In the genomic region with DNA sequence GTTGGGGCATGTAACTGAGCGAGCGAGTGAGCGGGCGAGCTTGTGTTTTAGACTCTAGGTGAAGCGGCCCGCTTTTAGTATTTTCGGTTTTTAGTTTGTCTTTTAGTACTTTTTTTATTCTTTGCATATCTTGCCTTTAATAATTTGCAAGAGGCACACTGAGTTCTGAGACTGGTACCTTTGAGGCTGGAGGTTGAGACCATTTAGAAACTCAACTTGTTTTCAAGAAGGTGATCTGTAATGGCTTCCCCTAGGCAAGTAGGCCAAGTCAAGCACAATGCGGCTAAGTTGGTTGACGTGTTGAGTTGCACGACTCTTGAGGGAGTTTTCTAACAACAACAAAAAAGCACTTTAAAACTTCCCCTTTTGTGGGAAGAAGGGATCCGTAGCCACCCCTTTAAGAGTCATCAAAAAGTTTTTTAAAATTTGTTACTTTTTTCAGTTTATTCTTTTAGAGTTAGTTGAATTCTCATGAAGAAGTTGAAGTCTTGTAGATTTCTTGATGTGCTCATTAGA, we compare ENCODE assay signal across 8 mouse cellular contexts. TPM values are rescaled to one million over a fixed set of nuclear protein-coding genes. Genes with fewer than 3 reads are reported as not detected.
DNase-seq lines count a peak whose midpoint lies in the region; ATAC-seq and TF ChIP-seq lines count a peak whose summit lies in the region.

No protein-coding gene starts in this region.

- peaks cover 7% of the 10 kb centered on the region for H3K4me1 ChIP-seq in spleen, adult 2 months (ENCODE audit: control insufficient read depth, insufficient read depth, insufficient read length)
- H3K4me1 ChIP-seq in embryonic facial prominence, embryonic 11.5 days (ENCODE audit: control insufficient read depth, insufficient read depth, low read length) = no peaks in the 10 kb centered on the region
- H3K4me1 ChIP-seq in intestine, embryonic 15.5 days (replicated peaks) = no peaks in the 10 kb centered on the region; the same call in 1 of the 2 replicates
- peaks cover 11% of the 10 kb centered on the region for H3K4me1 ChIP-seq in midbrain, embryonic 11.5 days (ENCODE audit: control insufficient read depth, insufficient read depth, low read length)

- H3K9ac ChIP-seq in embryonic facial prominence, embryonic 11.5 days (replicated peaks; ENCODE audit: low read length) = peak overlapping the region; percentile 96
- peak overlapping the region; percentile 82 for H3K9ac ChIP-seq in intestine, embryonic 15.5 days
- peak overlapping the region; percentile 93 for H3K9ac ChIP-seq in midbrain, embryonic 11.5 days (ENCODE audit: low read length)

- ATAC-seq in embryonic facial prominence, embryonic 11.5 days (replicated peaks; ENCODE audit: insufficient number of reproducible peaks, low FRiP score, low TSS enrichment, low read depth) = no peak
- ATAC-seq in intestine, embryonic 15.5 days = no peak
- ATAC-seq in midbrain, embryonic 11.5 days (ENCODE audit: low FRiP score) = no peak
- no peak for ATAC-seq in monocyte, adult 5-6 weeks (replicated peaks; ENCODE audit: insufficient number of reproducible peaks, low FRiP score, low TSS enrichment, poor library complexity, severe bottlenecking)

- H3K27ac ChIP-seq in spleen, adult 2 months (ENCODE audit: insufficient read depth, low read length) = peak overlapping the region; percentile 96
- peak overlapping the region; percentile 97 for H3K27ac ChIP-seq in embryonic facial prominence, embryonic 11.5 days (replicated peaks; ENCODE audit: low read depth, low read length)
- peak overlapping the region; percentile 98 for H3K27ac ChIP-seq in intestine, embryonic 15.5 days
- H3K27ac ChIP-seq in midbrain, embryonic 11.5 days (ENCODE audit: low read depth, low read length) = peak overlapping the region; percentile 83; the same call in 1 of the 2 replicates

- H3K9me3 ChIP-seq in embryonic facial prominence, embryonic 11.5 days (replicated peaks; ENCODE audit: control insufficient read depth, low read length) = no peaks in the 10 kb centered on the region
- H3K9me3 ChIP-seq in intestine, embryonic 15.5 days = no peaks in the 10 kb centered on the region
- no peaks in the 10 kb centered on the region for H3K9me3 ChIP-seq in midbrain, embryonic 11.5 days (ENCODE audit: control insufficient read depth, low read length)

- TF ChIP-seq CTCF in spleen, adult 2 months (IDR thresholded peaks at IDR 0.05; ENCODE audit: extremely low read depth, insufficient read depth, insufficient read length, insufficient replicate concordance) = no peak

- H3K4me2 ChIP-seq in embryonic facial prominence, embryonic 11.5 days (ENCODE audit: low read depth, low read length) = peak overlapping the region; percentile 58
- peak overlapping the region; percentile 61 for H3K4me2 ChIP-seq in intestine, embryonic 15.5 days (replicated peaks)
- H3K4me2 ChIP-seq in midbrain, embryonic 11.5 days = peak overlapping the region; percentile 68

- no peak for TF ChIP-seq POLR2A in spleen, adult 2 months (IDR thresholded peaks at IDR 0.05; ENCODE audit: low read depth, low read length)

- H3K36me3 ChIP-seq in spleen, adult 2 months (ENCODE audit: control insufficient read depth, insufficient read depth, low read length) = peaks cover 9% of the 10 kb centered on the region
- peaks cover 4% of the 10 kb centered on the region for H3K36me3 ChIP-seq in embryonic facial prominence, embryonic 11.5 days (replicated peaks; ENCODE audit: control insufficient read depth, insufficient read depth, low read depth, low read length)
- peaks cover 5% of the 10 kb centered on the region; the same call in 1 of the 2 replicates for H3K36me3 ChIP-seq in intestine, embryonic 15.5 days
- H3K36me3 ChIP-seq in midbrain, embryonic 11.5 days (ENCODE audit: control insufficient read depth, insufficient read depth, low read length) = peaks cover 12% of the 10 kb centered on the region; the same call in 1 of the 2 replicates

- 0 out of 2 replicates have a peak, but pooled peaks cover 2% of the 10 kb centered on the region for H3K27me3 ChIP-seq in spleen, adult 2 months (ENCODE audit: control insufficient read depth, insufficient read depth, low read length)
- no peaks in the 10 kb centered on the region for H3K27me3 ChIP-seq in embryonic facial prominence, embryonic 11.5 days (ENCODE audit: control insufficient read depth, insufficient read depth, low read length)
- H3K27me3 ChIP-seq in intestine, embryonic 15.5 days (replicated peaks) = no peaks in the 10 kb centered on the region
- peaks cover 6% of the 10 kb centered on the region; the same call in 1 of the 2 replicates for H3K27me3 ChIP-seq in midbrain, embryonic 11.5 days (ENCODE audit: control insufficient read depth, insufficient read depth, low read length)

- no peak for DNase-seq in spleen, adult 2 months (ENCODE audit: low read depth in 1 of 2, low spot score in 2 of 2)
- DNase-seq in spleen, postnatal 4 days (ENCODE audit: low spot score in 2 of 2) = no peak
- DNase-seq in embryonic facial prominence, embryonic 11.5 days (ENCODE audit: low spot score) = peak; percentile 52
- DNase-seq in midbrain, embryonic 11.5 days (ENCODE audit: low spot score, missing footprints) = peak; percentile 94
- no peak for DNase-seq in left cerebral cortex, postnatal 36 days (ENCODE audit: low spot score in 2 of 2)
- no peak for DNase-seq in right cerebral cortex, adult 2 months (ENCODE audit: low spot score in 2 of 2)

- intact Hi-C loops in left cerebral cortex, postnatal 36 days (cut with DNase I) = loop anchor here (1.0 kb wide), 1 partner anchor 43 kb away; the partner anchor contains the start of genes Noa1 and Polr2b

- WGBS in spleen, adult 2 months = 2% methylated on average over 11 of the region's 11 CpGs
- WGBS in embryonic facial prominence, embryonic 11.5 days = under 1% methylated on average over 11 of the region's 11 CpGs
- WGBS in intestine, embryonic 15.5 days = 1% methylated on average over 11 of the region's 11 CpGs
- 3% methylated on average over 11 of the region's 11 CpGs for WGBS in midbrain, embryonic 11.5 days

- H3K4me3 ChIP-seq in spleen, adult 2 months (ENCODE audit: extremely low read depth, insufficient read depth, insufficient read length) = peak overlapping the region; percentile 84
- peak overlapping the region; percentile 100 for H3K4me3 ChIP-seq in embryonic facial prominence, embryonic 11.5 days (ENCODE audit: low read depth, low read length)
- H3K4me3 ChIP-seq in intestine, embryonic 15.5 days (replicated peaks) = peak overlapping the region; percentile 96
- peak overlapping the region; percentile 92 for H3K4me3 ChIP-seq in midbrain, embryonic 11.5 days (ENCODE audit: low read depth, low read length)

RNA-seq across cellular contexts. Expression of gene Rest, which starts 1.7 kb away (rescaled TPM):
- polyA plus RNA-seq in spleen, adult 2 months (2012; rRNA removed) = 6.5 and 8.0 TPM in 2 replicates
- polyA plus RNA-seq in embryonic facial prominence, embryonic 11.5 days (2014; fragmentation: Nextera tagmentation; extraction: Ambion mirVana) = 49.4 and 52.2 TPM in 2 replicates
- 24.0 and 28.0 TPM in 2 replicates for polyA plus RNA-seq in intestine, embryonic 15.5 days (2015; fragmentation: Nextera tagmentation; extraction: Ambion mirVana)
- polyA plus RNA-seq in midbrain, embryonic 11.5 days (2014; fragmentation: Nextera tagmentation; extraction: Ambion mirVana) = 18.4 and 21.6 TPM in 2 replicates
- total RNA-seq in monocyte, adult 5-6 weeks (2017) = 39.7 to 45.8 TPM (median 40.3 TPM) in 3 replicates
- total RNA-seq in left cerebral cortex, postnatal 36 days (2021) = 1 to 10 TPM; 3.4 to 3.6 TPM

RNA-seq across cellular contexts. Expression of gene Noa1, which starts 42.9 kb away (rescaled TPM):
- 14.1 and 19.8 TPM in 2 replicates for polyA plus RNA-seq in spleen, adult 2 months (2012; rRNA removed)
- polyA plus RNA-seq in embryonic facial prominence, embryonic 11.5 days (2014; fragmentation: Nextera tagmentation; extraction: Ambion mirVana) = 29.2 and 36.4 TPM in 2 replicates
- polyA plus RNA-seq in intestine, embryonic 15.5 days (2015; fragmentation: Nextera tagmentation; extraction: Ambion mirVana) = 35.3 and 35.4 TPM in 2 replicates
- 34.1 and 36.6 TPM in 2 replicates for polyA plus RNA-seq in midbrain, embryonic 11.5 days (2014; fragmentation: Nextera tagmentation; extraction: Ambion mirVana)
- total RNA-seq in monocyte, adult 5-6 weeks (2017) = 4.2 to 7.1 TPM (median 4.9 TPM) in 3 replicates
- total RNA-seq in left cerebral cortex, postnatal 36 days (2021) = 10 to 100 TPM; 24.0 to 26.4 TPM

RNA-seq across cellular contexts. Expression of gene Polr2b, which starts 43.0 kb away (rescaled TPM):
- 8.5 and 16.8 TPM in 2 replicates for polyA plus RNA-seq in spleen, adult 2 months (2012; rRNA removed)
- polyA plus RNA-seq in embryonic facial prominence, embryonic 11.5 days (2014; fragmentation: Nextera tagmentation; extraction: Ambion mirVana) = 104 and 109 TPM in 2 replicates
- 51.5 and 55.9 TPM in 2 replicates for polyA plus RNA-seq in intestine, embryonic 15.5 days (2015; fragmentation: Nextera tagmentation; extraction: Ambion mirVana)
- polyA plus RNA-seq in midbrain, embryonic 11.5 days (2014; fragmentation: Nextera tagmentation; extraction: Ambion mirVana) = 113 and 124 TPM in 2 replicates
- total RNA-seq in monocyte, adult 5-6 weeks (2017) = 105 to 132 TPM (median 106 TPM) in 3 replicates
- 10 to 100 TPM; 45.6 to 45.8 TPM for total RNA-seq in left cerebral cortex, postnatal 36 days (2021)

RNA-seq across cellular contexts. Expression of gene Spink2, which starts 55.7 kb away (rescaled TPM):
- polyA plus RNA-seq in spleen, adult 2 months (2012; rRNA removed) = 0.18 and 0.25 TPM in 2 replicates
- 1.3 TPM in 2 replicates for polyA plus RNA-seq in embryonic facial prominence, embryonic 11.5 days (2014; fragmentation: Nextera tagmentation; extraction: Ambion mirVana)
- 1.4 and 1.8 TPM in 2 replicates for polyA plus RNA-seq in intestine, embryonic 15.5 days (2015; fragmentation: Nextera tagmentation; extraction: Ambion mirVana)
- polyA plus RNA-seq in midbrain, embryonic 11.5 days (2014; fragmentation: Nextera tagmentation; extraction: Ambion mirVana) = 0.55 and 0.68 TPM in 2 replicates
- total RNA-seq in monocyte, adult 5-6 weeks (2017) = not detected in 3 replicates
- total RNA-seq in left cerebral cortex, postnatal 36 days (2021) = not detected

Comparison
In these comparisons a context has a peak if more than half of its experiments do, and no peak if none do; other contexts are left out.
1. DNase-seq: peak in embryonic facial prominence, embryonic 11.5 days (single experiment) and midbrain, embryonic 11.5 days (single experiment); none in spleen, adult 2 months (0 of 2), spleen, postnatal 4 days (0 of 2), left cerebral cortex, postnatal 36 days (0 of 2) and right cerebral cortex, adult 2 months (0 of 2).
2. Peak in every context shown above with its lines, with median percentiles within 50 percentile points of each other: H3K27ac ChIP-seq, H3K4me3 ChIP-seq, H3K4me2 ChIP-seq and H3K9ac ChIP-seq.